Mouse (Mus musculus) intestine, postnatal 0 days (tissue): ENCODE results near the gene Cdrt4. TPM values are rescaled to one million over a fixed set of nuclear protein-coding genes. Genes with fewer than 3 reads are reported as not detected.

ENCODE experiments used
- ATAC-seq: fragments of 200-750 bp; cut with Nextera tagmentation; 2 replicates; pipeline ENCODE4 v1.8.0; 2017; ENCODE audit warnings: mild to moderate bottlenecking, moderate TSS enrichment, moderate library complexity
- H3K27ac ChIP-seq: fragments of 300-500 bp; sonication (generic); 2 replicates; pipeline ENCODE4 v1.5.1; 2014; ENCODE audit warnings: mild to moderate bottlenecking, low read depth, low read length, moderate library complexity
- H3K27me3 ChIP-seq: fragments of 300-500 bp; sonication (generic); replicated peaks from 2 replicates; pipeline ENCODE4 v1.6.1; 2014; ENCODE audit warnings: low read length, mixed read lengths; ENCODE audit not compliant: control insufficient read depth, insufficient read depth
- H3K36me3 ChIP-seq: fragments of 300-500 bp; sonication (generic); 2 replicates; pipeline ENCODE4 v1.6.1; 2014; ENCODE audit warnings: mild to moderate bottlenecking, moderate library complexity; ENCODE audit not compliant: control insufficient read depth, insufficient read depth
- H3K4me1 ChIP-seq: fragments of 300-500 bp; sonication (generic); replicated peaks from 2 replicates; pipeline ENCODE4 v1.6.1; 2014; ENCODE audit warnings: antibody characterized with exemption, low read length, mixed read lengths; ENCODE audit not compliant: control insufficient read depth, insufficient read depth
- H3K4me2 ChIP-seq: fragments of 300-500 bp; sonication (generic); replicated peaks from 2 replicates; pipeline ENCODE4 v1.6.1; 2014; ENCODE audit warnings: low read depth, mild to moderate bottlenecking, moderate library complexity
- H3K4me3 ChIP-seq: fragments of 300-500 bp; sonication (generic); 2 replicates; pipeline ENCODE4 v1.5.1; 2014; ENCODE audit warnings: low read depth, low read length
- H3K9ac ChIP-seq: fragments of 300-500 bp; sonication (generic); 2 replicates; pipeline ENCODE4 v1.6.1; 2014; ENCODE audit warnings: mild to moderate bottlenecking, low read depth, low read length
- H3K9me3 ChIP-seq: fragments of 300-500 bp; sonication (generic); 2 replicates; pipeline ENCODE4 v1.6.1; 2016; ENCODE audit warnings: mixed run types; ENCODE audit not compliant: control insufficient read depth
- CTCF ChIP-seq: sonication (generic); IDR thresholded peaks from 2 replicates; pipeline ENCODE4 v1.5.1; 2016; ENCODE audit warnings: low read depth, mild to moderate bottlenecking, control low read depth, antibody characterized with exemption, moderate library complexity
- WGBS: fragments of 180-500 bp; shearing (Covaris S2); extraction: QIAGEN DNeasy Blood & Tissue Kit; methylation state at CpG from one replicate; pipeline ENCODE4 v1.1.7; 2014; 5-methylcytosine and 5-hydroxymethylcytosine counted together
- polyA plus RNA-seq: library from polyadenylated mRNA; unstranded; fragments of >200 nt; fragmentation: Nextera tagmentation; extraction: Ambion mirVana; gene quantifications from 2 replicates; pipeline ENCODE4 v1.2.1, GENCODE M21; 2015

Gene Cdrt4
- polyA plus RNA-seq, 1 experiment from 2014 or later: not detected

DNA sequence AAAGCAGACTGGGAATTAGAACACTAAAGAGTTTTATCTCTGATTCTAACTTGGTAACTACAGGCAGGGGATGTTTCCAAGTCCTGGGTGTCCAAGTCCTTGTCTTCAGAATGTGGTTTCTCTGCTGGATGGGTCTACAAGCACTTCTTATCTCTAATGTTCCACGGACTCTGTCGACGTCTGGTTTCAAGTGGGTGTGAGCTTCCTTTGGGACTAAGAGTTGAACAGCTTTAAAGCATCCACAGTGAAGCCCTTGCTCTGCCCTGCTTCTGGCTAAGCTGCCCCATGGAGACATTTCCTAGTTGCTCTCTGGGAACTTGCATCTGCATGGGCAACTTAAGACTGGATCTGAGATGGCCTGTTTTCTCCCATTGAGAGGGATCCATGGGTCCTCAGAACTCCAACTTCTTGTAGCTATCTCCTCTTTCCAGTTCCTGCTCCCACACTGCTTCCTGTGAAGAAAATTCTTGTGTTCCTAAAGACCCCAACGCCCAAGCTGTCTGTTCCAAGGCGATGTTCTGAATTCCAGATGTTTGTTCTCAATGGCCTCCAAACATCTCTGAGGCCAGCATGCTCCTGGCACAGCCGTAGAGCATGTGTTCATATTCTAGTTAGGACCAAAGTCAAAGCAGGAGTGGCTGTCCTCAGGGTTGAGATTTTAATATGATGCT, 26.8 kb upstream of the Cdrt4 start:
- Histone ChIP-seq H3K27me3 (no peaks in the 10 kb centered on the region), H3K27ac (no peak overlapping the region), H3K4me2 (no peak overlapping the region), H3K9me3 (no peaks in the 10 kb centered on the region), H3K36me3 (no peaks in the 10 kb centered on the region), H3K9ac (no peak overlapping the region), H3K4me3 (no peak overlapping the region), H3K4me1 (no peaks in the 10 kb centered on the region)
- ATAC-seq: no peak
- no peak for TF ChIP-seq CTCF
- 65% methylated on average over 6 of the region's 6 CpGs for WGBS

DNA sequence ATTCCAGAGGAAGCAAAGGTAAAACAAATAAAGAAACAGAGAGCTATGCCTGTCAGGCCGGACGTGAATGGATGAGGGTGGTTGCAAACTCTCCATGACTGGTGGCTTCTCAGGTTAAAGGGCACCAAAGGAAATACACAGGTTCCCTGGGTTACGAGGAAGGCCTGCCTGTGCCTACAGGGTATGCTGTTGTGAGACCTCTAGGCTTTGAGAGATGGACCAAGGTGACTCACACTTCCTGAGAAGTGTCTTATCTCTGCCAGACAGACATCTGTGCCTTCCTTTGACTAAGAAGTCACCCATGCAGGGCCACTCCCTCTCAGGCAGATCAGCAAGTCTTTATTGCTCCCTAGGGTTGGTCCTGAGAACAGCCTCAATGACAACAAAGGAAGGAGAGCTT, 21.2 kb upstream of the Cdrt4 start:
- Histone ChIP-seq H3K4me3 (no peak overlapping the region), H3K9ac (no peak overlapping the region), H3K27me3 (peaks cover 1% of the 10 kb centered on the region; the same call in 1 of the 2 replicates), H3K36me3 (no peaks in the 10 kb centered on the region), H3K4me2 (no peak overlapping the region), H3K27ac (no peak overlapping the region), H3K4me1 (no peaks in the 10 kb centered on the region), H3K9me3 (no peaks in the 10 kb centered on the region)
- ATAC-seq: no peak
- WGBS: 32% methylated on average over 3 of the region's 3 CpGs
- no peak for TF ChIP-seq CTCF

DNA sequence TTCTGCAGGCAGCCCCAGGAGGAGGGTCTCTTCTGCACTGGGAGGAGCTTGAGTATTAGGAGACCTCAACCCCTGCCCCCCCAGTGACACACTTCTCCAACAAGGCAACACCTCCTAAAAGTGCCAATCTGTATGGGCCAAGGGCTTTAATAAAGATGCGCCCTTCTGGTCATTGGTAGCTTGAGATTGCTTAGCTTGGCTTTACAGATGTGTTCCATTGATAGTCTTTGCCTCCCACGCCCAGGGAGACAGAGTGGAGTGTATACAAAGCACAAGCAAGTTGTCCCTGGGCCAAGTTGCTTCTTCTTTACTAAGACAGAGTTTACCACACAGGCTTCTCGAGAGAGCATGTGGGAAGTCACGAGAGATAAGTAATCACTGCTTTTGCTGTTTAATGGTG, 20.4 kb upstream of the Cdrt4 start:
- no peak for TF ChIP-seq CTCF
- ATAC-seq: no peak
- 68% methylated on average over 4 of the region's 4 CpGs for WGBS

DNA sequence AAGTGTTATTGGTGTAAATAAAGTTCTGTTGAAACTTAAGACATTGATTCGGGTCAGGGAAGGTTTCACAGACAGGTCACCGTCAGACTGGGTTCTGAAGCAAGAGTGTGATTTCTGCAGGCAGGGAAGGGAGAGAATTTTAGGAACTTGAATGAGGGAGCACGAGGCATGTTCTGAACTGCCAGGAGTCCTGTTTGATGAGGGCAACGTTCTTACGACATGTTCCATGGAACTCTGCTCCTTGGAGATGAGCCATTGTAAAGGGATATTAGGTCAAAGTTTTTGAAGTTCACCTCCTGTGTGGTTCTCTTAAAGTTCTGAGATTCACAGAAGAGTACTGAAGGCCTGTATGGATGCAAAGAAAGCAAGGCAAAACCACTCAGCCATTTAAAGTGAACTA, 19.9 kb upstream of the Cdrt4 start:
- ATAC-seq: no peak
- Histone ChIP-seq H3K4me2 (no peak overlapping the region), H3K9ac (no peak overlapping the region), H3K4me3 (no peak overlapping the region), H3K9me3 (no peaks in the 10 kb centered on the region), H3K27me3 (peaks cover 4% of the 10 kb centered on the region; the same call in 1 of the 2 replicates), H3K4me1 (no peaks in the 10 kb centered on the region), H3K27ac (no peak overlapping the region), H3K36me3 (no peaks in the 10 kb centered on the region)
- no peak for TF ChIP-seq CTCF
- WGBS: 79% methylated on average over 5 of the region's 5 CpGs

More for the DNA sequence above, 20.4 kb upstream of the Cdrt4 start:
- no peak overlapping the region for H3K4me2 ChIP-seq
- no peaks in the 10 kb centered on the region for H3K4me1 ChIP-seq
- no peak overlapping the region for H3K4me3 ChIP-seq
- no peaks in the 10 kb centered on the region for H3K36me3 ChIP-seq
- H3K9ac ChIP-seq: no peak overlapping the region
- H3K27ac ChIP-seq: no peak overlapping the region
- H3K27me3 ChIP-seq: peaks cover 4% of the 10 kb centered on the region; the same call in 1 of the 2 replicates
- H3K9me3 ChIP-seq: no peaks in the 10 kb centered on the region

DNA sequence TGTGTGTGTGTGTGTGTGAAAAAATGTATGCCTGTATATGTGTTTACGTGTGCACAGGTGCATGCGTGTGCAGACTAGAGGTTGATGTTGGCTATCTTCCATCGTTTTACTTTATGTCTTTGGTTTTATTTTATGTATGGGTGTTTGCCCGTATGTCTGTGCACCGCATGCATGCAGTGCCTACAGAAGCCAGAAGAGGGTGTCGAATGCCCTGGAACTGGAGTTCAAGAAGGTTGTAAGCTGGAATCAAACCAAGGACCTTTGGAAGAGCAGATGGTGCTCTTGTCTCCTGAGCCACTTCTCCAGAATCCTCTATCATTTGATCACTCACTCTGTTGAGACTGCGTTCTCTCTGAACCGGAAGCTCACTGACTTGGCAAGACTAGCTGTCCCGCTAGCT, 17.9 kb upstream of the Cdrt4 start:
- H3K4me2 ChIP-seq: no peak overlapping the region
- H3K9ac ChIP-seq: no peak overlapping the region
- 90% methylated on average over 9 of the region's 9 CpGs for WGBS
- no peak overlapping the region for H3K4me3 ChIP-seq
- H3K27me3 ChIP-seq: peaks cover 4% of the 10 kb centered on the region; the same call in 1 of the 2 replicates
- no peaks in the 10 kb centered on the region for H3K9me3 ChIP-seq
- TF ChIP-seq CTCF: peak; percentile 45
- no peak overlapping the region for H3K27ac ChIP-seq
- ATAC-seq: no peak
- no peaks in the 10 kb centered on the region for H3K4me1 ChIP-seq
- H3K36me3 ChIP-seq: no peaks in the 10 kb centered on the region

DNA sequence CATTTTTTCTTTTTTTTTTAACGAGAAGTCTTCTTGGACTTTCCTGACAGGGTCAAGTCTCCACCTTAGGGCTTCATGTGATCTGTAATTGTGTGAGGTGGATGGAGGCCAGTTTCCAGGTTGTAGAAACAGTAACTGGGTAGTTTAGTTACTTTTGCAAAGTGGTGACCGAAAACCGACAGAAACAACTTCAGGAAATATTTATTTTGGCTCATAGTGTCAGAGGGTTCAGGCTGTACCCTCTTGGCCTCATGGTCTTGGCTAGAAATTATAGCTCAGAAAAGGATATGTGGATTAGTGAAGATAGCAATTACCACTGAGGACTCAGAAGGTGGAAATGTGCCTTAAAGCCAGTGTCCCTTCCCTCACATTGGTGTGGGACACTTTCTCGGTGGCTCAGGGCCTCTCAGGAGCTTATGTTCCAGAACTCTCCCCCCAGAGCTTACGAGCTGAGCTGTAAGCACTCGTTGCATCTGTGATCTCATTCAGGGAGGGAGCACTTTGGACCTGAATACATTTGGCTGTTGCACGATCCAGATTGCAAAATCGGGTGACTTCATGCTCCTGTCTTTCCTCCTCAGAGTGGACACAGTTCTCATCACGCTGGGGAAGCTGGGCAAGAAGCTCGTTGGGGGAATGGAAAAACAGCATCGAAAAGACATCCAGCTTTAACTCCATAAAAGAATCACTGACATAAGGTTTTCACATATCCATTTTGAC, 16.0 kb upstream of the Cdrt4 start:
- no peak for ATAC-seq
- H3K9me3 ChIP-seq: no peaks in the 10 kb centered on the region
- no peak for TF ChIP-seq CTCF
- H3K36me3 ChIP-seq: no peaks in the 10 kb centered on the region
- no peak overlapping the region for H3K9ac ChIP-seq
- H3K27me3 ChIP-seq: peaks cover 4% of the 10 kb centered on the region; the same call in 1 of the 2 replicates
- WGBS: 82% methylated on average over 11 of the region's 11 CpGs
- no peak overlapping the region for H3K27ac ChIP-seq
- no peak overlapping the region for H3K4me3 ChIP-seq
- no peak overlapping the region for H3K4me2 ChIP-seq
- H3K4me1 ChIP-seq: no peaks in the 10 kb centered on the region
